Mouse (Mus musculus): ENCODE measurements around the gene Opcml. TPM values are rescaled to one million over a fixed set of nuclear protein-coding genes. Genes with fewer than 3 reads are reported as not detected.

Gene Opcml
- polyA plus RNA-seq, 1 experiment from 2014 or later, result not detected

DNA sequence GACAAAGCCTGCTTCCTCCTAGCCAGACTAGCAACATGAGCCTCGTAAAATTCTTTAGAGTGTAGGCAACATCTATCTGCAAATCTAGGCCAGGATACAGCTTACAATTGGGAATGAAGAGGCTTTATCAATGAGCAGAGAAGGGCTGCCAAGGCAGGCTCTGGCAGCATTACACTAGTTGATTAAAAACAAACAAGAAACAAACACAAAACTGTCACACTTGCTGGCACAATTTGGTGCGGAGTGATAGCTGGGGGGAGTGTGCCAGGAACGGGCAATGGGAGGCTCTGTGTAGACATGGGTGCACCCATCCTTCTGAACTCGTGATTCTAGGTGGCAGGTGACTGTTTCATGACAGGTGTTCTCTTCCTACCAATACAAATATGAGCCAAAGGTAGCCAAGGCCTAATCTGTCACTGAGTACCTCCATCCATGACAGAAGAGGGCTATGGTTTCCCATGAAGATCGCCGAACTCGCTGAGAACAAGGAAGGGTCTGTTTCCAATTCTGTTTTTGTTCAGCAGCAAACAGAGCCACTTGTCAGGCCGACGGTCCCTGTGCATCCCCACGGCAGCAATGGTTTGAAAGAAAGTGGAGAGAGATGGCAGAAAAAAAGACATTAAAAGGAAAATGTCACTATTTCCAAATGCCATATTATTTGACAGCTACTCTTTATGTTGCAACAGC lies 574.0 kb downstream of the Opcml start:
- H3K79me2 ChIP-seq (ENCODE audit: inconsistent target), result no peaks in the 10 kb centered on the region
- 81% methylated on average over 10 of the region's 10 CpGs for WGBS (ENCODE audit: missing documents)
- H3K36me3 ChIP-seq (ENCODE audit: inconsistent target), result no peaks in the 10 kb centered on the region
- H3K27ac ChIP-seq, result no peak overlapping the region
- no peak overlapping the region for H3K4me3 ChIP-seq (ENCODE audit: inconsistent target)

DNA sequence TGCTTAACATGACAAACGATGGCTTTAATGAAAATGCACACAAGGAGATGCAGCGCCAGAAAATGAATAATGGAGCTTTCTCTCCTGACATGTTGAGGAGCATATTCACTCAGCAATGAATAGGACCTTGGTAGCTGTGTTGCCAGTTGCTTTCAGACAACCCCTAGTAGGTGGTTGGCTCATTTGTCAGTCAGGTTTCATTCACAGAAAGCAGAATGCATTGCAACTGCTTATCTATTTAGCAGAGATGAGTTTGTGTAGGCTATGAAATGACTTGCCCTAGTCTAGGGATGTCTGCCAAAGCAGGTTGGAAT lies 574.5 kb downstream of the Opcml start:
- 89% methylated on average over 2 of the region's 2 CpGs for WGBS (ENCODE audit: missing documents)

DNA sequence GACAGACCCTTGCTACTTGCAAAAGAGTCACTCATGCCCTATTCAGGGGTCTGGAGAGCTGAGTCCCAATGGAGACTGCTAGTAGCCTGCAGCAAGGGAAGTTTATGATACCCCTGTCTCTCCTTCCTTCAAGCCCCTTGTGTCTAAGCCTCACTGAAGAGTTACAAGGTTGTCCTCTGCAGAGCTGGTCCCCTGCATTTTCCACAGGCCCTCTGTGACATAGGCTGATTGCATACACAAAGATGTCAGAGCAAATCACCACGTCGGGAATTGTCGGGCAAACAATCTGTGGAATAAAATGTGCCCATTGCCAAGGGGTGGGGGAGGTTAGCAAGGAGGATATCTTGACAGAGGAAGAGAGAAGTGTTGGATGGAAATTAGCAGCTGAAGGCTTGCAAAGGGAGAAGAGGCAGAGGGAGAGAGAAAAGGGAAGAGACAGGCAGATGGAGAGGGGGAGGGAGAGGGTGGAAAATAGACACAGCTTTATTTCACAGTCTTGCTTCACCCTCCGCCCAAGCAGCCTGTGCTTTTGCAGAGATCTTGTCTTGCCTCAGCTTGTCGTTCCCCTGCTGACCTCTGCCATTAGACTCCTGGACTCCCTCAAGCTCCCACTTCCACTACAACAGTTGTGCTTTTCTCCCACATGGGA lies 596.1 kb downstream of the Opcml start:
- 79% methylated on average over 4 of the region's 5 CpGs for WGBS (ENCODE audit: missing documents)
- no peak overlapping the region for H3K27ac ChIP-seq
- H3K79me2 ChIP-seq (ENCODE audit: inconsistent target), result no peaks in the 10 kb centered on the region
- no peak overlapping the region for H3K4me3 ChIP-seq (ENCODE audit: inconsistent target)
- H3K36me3 ChIP-seq (ENCODE audit: inconsistent target), result no peaks in the 10 kb centered on the region

More for the DNA sequence above, 574.5 kb downstream of the Opcml start:
- H3K27ac ChIP-seq, result no peak overlapping the region
- no peaks in the 10 kb centered on the region for H3K79me2 ChIP-seq (ENCODE audit: inconsistent target)
- no peak overlapping the region for H3K4me3 ChIP-seq (ENCODE audit: inconsistent target)
- no peaks in the 10 kb centered on the region for H3K36me3 ChIP-seq (ENCODE audit: inconsistent target)

GRCm38 (mm10) chr9:28395222-28395621 lies 604.6 kb downstream of the Opcml start:
- Histone ChIP-seq H3K4me3 (ENCODE audit: inconsistent target) (no peak overlapping the region), H3K27ac (no peak overlapping the region), H3K36me3 (ENCODE audit: inconsistent target) (no peaks in the 10 kb centered on the region), H3K79me2 (ENCODE audit: inconsistent target) (no peaks in the 10 kb centered on the region)
- 41% methylated on average over 3 of the region's 3 CpGs for WGBS (ENCODE audit: missing documents)

GRCm38 (mm10) chr9:28395638-28396037 lies 605.1 kb downstream of the Opcml start:
- no peak overlapping the region for H3K27ac ChIP-seq
- WGBS (ENCODE audit: missing documents), result 89% methylated on average over 3 of the region's 3 CpGs
- no peak overlapping the region for H3K4me3 ChIP-seq (ENCODE audit: inconsistent target)
- no peaks in the 10 kb centered on the region for H3K79me2 ChIP-seq (ENCODE audit: inconsistent target)
- no peaks in the 10 kb centered on the region for H3K36me3 ChIP-seq (ENCODE audit: inconsistent target)

DNA sequence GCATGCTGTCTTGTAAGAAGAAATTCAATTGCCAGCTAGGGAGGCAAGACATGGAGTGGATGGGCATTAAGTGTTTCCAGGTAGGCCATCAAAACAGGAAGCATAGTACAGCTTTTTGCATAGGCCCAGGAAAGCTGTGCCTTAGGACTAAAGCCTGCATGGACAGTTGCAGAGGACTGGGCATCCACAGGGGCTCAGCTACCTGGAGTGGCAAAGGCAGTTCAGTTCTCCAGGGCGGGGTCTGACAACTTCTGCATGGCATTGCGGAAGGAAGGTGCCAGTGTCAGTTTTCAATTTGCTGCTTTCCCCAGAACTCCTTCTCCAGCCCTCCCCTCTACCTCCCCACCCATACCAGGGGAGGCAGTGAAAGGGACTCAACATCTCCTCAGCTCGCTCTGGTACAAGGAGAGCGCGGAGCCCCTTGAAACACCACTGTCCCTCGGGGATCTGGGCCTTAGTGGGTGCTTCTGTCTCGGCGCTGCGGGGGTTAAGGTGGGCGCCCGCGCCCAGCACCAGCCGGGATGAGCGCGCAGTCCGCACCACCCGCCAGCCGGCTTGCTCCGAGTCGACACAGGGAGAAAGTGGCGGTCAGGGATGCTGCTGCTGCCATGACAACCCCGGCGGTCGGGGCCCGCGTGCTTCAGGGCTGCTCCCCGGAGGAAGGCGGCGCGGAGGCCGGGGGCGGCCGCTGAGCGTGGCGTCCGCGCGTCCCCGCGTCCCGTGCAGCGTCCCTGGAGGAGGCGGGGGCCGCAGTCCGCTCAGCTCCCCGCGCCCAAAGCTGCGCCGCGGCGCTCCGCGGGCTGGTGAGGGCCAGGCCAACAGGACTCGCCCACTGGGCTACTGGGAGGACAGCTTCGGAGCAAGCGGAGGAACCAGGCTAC lies 612.4 kb downstream of the Opcml start:
- no peaks in the 10 kb centered on the region for H3K79me2 ChIP-seq (ENCODE audit: inconsistent target)
- H3K36me3 ChIP-seq (ENCODE audit: inconsistent target), result no peaks in the 10 kb centered on the region
- WGBS (ENCODE audit: missing documents), result 5% methylated on average over 49 of the region's 56 CpGs
- no peak overlapping the region for H3K27ac ChIP-seq
- H3K4me3 ChIP-seq (ENCODE audit: inconsistent target), result no peak overlapping the region

GRCm38 (mm10) chr9:28403831-28404562 lies 613.4 kb downstream of the Opcml start:
- WGBS (ENCODE audit: missing documents), result 7% methylated on average over 30 of the region's 30 CpGs
- Histone ChIP-seq H3K36me3 (ENCODE audit: inconsistent target) (no peaks in the 10 kb centered on the region), H3K4me3 (ENCODE audit: inconsistent target) (no peak overlapping the region), H3K27ac (no peak overlapping the region), H3K79me2 (ENCODE audit: inconsistent target) (no peaks in the 10 kb centered on the region)

- Histone ChIP-seq H3K79me2 (ENCODE audit: inconsistent target) (no peaks in the 10 kb centered on the region), H3K36me3 (ENCODE audit: inconsistent target) (no peaks in the 10 kb centered on the region), H3K27ac (no peak overlapping the region), H3K4me3 (ENCODE audit: inconsistent target) (no peak overlapping the region)
- WGBS (ENCODE audit: missing documents), result 71% methylated on average over 8 of the region's 8 CpGs
Observed at GRCm38 (mm10) chr9:28404616-28405015, 614.0 kb downstream of the Opcml start.

DNA sequence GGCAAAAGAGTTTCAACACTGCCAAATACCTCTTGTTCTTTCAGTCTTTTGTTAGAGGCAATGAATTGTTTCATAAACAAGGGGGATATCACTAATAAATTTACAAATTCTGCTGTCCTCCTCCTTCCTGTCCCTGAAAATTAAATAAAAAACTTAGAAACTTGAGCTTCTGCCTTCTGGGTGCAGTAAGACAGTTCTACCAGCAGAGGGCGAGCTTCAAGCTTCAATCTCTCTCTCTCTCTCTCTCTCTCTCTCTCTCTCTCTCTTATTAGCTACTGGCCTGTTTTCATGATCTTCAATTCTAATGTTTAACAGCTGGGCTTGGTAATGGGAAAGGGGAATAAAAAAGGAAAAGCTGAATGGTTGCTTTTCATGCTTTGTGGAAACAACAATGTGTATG lies 615.2 kb downstream of the Opcml start:
- WGBS (ENCODE audit: missing documents), result 0% methylated on average over 1 of the region's 1 CpGs
- Histone ChIP-seq H3K79me2 (ENCODE audit: inconsistent target) (no peaks in the 10 kb centered on the region), H3K27ac (no peak overlapping the region), H3K4me3 (ENCODE audit: inconsistent target) (no peak overlapping the region), H3K36me3 (ENCODE audit: inconsistent target) (no peaks in the 10 kb centered on the region)

DNA sequence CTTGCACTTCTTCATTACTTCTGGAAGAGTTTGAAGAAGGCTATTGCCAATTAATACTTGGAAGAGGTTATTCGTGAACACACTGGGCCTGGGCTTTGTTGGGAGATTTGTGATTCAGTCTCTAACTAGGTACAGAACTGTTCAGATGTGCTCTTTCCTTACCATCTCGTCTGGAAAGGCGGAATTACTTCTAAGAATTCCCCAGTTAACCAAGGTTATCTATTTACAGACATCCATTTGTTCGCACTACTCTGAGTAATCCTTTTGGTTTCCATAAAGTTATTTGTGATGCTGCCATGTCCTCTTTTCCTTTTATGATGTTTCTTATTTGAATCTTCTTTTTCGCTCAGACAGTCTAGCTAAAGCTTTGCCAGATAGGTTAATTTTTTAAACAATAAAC lies 630.2 kb downstream of the Opcml start:
- no peak overlapping the region for H3K4me3 ChIP-seq (ENCODE audit: inconsistent target)
- H3K27ac ChIP-seq, result no peak overlapping the region
- no peaks in the 10 kb centered on the region for H3K79me2 ChIP-seq (ENCODE audit: inconsistent target)
- 90% methylated on average over 5 of the region's 5 CpGs for WGBS (ENCODE audit: missing documents)
- no peaks in the 10 kb centered on the region for H3K36me3 ChIP-seq (ENCODE audit: inconsistent target)

DNA sequence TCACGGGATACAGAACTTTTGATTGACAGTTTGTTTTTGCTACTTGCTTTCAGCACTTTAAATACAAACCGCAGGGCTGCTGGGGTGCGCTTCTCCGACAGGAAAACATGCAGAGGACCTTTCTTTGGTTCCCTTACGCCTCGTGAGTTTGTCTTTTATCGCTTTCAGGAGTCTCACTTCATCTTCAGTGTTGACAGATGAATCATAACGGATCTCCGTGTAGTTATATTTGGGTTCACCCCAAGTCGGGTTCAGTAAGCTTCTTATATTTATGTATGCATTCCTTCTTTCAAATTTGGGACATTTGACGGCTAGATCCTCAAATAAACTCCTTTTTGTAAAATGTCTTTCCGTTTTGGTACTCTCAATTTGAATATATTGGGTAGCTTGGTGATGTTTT lies 632.8 kb downstream of the Opcml start:
- no peaks in the 10 kb centered on the region for H3K36me3 ChIP-seq (ENCODE audit: inconsistent target)
- H3K27ac ChIP-seq, result no peak overlapping the region
- no peaks in the 10 kb centered on the region for H3K79me2 ChIP-seq (ENCODE audit: inconsistent target)
- no peak overlapping the region for H3K4me3 ChIP-seq (ENCODE audit: inconsistent target)
- WGBS (ENCODE audit: missing documents), result 74% methylated on average over 12 of the region's 12 CpGs

- WGBS (ENCODE audit: missing documents), result 86% methylated on average over 8 of the region's 8 CpGs
- no peak overlapping the region for H3K4me3 ChIP-seq (ENCODE audit: inconsistent target)
- H3K79me2 ChIP-seq (ENCODE audit: inconsistent target), result no peaks in the 10 kb centered on the region
Observed at GRCm38 (mm10) chr9:28432159-28432558, 641.6 kb downstream of the Opcml start.

GRCm38 (mm10) chr9:28438752-28439151 lies 648.2 kb downstream of the Opcml start:
- Histone ChIP-seq H3K27ac (no peak overlapping the region), H3K4me3 (ENCODE audit: inconsistent target) (no peak overlapping the region), H3K36me3 (ENCODE audit: inconsistent target) (no peaks in the 10 kb centered on the region), H3K79me2 (ENCODE audit: inconsistent target) (no peaks in the 10 kb centered on the region)
- 79% methylated on average over 4 of the region's 4 CpGs for WGBS (ENCODE audit: missing documents)

More at GRCm38 (mm10) chr9:28432159-28432558, 641.6 kb downstream of the Opcml start:
- Histone ChIP-seq H3K36me3 (ENCODE audit: inconsistent target) (no peaks in the 10 kb centered on the region), H3K27ac (no peak overlapping the region)

DNA sequence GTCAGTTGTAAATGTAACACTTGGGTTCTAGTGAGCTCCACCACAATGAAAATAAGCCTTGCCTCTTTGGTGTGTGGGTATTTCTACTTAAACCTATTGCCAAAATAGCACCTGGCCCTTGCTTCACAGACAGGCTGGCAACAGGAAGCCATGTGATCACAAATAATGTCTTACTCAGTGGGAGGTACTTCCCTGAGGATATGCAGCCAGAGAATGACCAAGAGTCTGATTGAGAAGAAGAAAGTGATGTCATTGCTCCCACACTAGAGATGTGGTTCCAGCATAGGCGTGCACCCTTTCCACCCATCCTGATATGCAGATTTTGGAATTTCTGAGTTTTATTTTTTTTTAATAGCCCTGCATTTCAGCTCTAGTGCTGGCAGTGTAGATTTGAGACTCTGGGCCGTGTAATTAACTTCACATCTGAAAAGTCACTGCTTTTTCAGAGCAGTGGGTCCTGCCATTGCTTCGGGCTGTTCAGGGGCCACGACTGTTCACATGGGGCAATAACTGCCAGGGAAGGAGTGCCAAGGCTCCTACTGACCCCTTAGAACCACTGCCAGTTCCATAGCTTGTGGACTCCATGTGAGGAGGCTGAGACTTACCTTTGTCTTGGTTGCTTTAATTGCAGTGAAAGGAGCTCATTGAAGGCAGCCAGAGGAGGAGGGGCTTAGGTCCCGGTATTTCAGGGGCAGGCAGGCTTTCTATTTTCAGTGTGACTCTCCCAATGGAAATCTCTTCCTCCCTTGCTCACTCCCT lies 649.0 kb downstream of the Opcml start:
- H3K79me2 ChIP-seq (ENCODE audit: inconsistent target), result no peaks in the 10 kb centered on the region
- H3K36me3 ChIP-seq (ENCODE audit: inconsistent target), result no peaks in the 10 kb centered on the region
- 65% methylated on average over 5 of the region's 5 CpGs for WGBS (ENCODE audit: missing documents)
- no peak overlapping the region for H3K4me3 ChIP-seq (ENCODE audit: inconsistent target)
- H3K27ac ChIP-seq, result no peak overlapping the region

Measured in macrophage (primary cell).